Mouse (Mus musculus): ENCODE measurements around the gene Sec22a. TPM values are rescaled to one million over a fixed set of nuclear protein-coding genes. Genes with fewer than 3 reads are reported as not detected.
A peak's percentile ranks its signal among the peaks of the same experiment; 100 is the strongest.

The Sec22a gene
- polyA plus RNA-seq, 1 experiment from 2014 or later, result 40.9 TPM

DNA sequence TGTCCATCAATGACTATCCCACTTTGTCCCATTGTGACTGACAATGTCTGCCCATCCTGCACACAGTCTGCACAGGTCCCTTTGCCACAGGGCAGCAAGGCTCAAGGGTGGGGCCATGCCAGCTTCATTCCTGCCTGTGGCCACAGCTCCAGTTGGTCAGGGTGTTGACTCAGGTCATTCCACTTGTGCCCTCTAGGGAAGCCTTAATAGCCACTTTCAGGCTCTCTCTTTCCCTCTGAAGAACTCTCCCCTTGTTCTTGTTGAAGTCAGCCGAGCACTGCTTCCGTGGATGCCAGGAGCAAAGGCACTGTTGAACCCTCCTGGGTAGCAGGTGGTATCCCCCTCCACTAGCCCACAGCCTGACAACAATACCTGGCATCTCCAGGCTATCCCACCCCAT is 81.3 kb downstream of the Sec22a start:
- 82% methylated on average over 2 of the region's 2 CpGs for WGBS
- H3K4me3 ChIP-seq (replicated peaks), result no peak overlapping the region
- no peak overlapping the region for H3K4me2 ChIP-seq
- no peaks in the 10 kb centered on the region for H3K9me3 ChIP-seq
- H3K9ac ChIP-seq, result no peak overlapping the region
- H3K27ac ChIP-seq, result no peak overlapping the region
- H3K27me3 ChIP-seq, result no peaks in the 10 kb centered on the region
- ATAC-seq (ENCODE audit: low FRiP score), result no peak
- H3K4me1 ChIP-seq, result 0 out of 2 replicates have a peak, but pooled peaks cover 4% of the 10 kb centered on the region
- no peaks in the 10 kb centered on the region; the same call in 1 of the 2 replicates for H3K36me3 ChIP-seq (replicated peaks)

DNA sequence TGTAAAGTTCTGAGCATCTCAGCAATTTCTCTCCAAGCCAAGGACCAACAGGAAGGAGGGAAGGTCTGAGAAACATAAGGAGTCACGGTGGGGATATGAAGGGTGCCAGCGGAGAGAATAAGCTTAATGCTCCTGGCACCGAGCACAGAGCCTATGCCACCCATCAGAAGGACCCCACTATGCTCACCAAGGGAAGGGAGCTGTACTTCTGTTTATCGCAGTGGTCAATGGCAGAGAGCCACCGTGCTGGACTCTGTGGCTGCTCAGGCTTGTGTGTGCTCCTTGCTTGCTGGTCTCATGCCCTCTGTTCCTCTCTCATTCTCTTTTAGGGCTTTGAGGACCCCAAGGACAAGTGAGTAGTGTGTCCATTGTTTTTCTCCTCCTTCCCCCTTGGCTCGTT is 85.6 kb downstream of the Sec22a start:
- 86% methylated on average over 6 of the region's 6 CpGs for WGBS

DNA sequence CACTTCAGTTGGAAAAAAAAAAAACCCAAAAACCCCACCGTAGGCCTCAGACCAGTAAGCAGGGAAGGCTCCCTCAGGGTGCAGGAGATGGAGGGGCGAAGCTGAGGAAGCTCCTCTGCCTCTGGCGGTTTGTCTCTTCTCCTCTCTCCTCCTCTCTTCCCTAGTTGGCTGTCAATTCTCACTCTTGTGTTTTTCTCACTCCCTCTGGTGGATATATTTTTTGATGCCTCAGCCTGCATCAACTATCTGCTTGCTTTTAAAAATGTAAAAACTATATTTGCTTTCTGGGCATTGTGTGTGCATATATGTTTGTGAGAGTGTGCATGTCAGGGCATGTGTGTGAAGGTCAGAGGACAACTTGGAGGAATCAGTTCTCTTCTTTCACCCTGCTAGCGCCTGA is 91.3 kb downstream of the Sec22a start:
- no peaks in the 10 kb centered on the region for H3K9me3 ChIP-seq
- no peak overlapping the region for H3K4me3 ChIP-seq (replicated peaks)
- no peak overlapping the region for H3K9ac ChIP-seq
- no peak overlapping the region for H3K27ac ChIP-seq
- ATAC-seq (ENCODE audit: low FRiP score), result no peak
- no peaks in the 10 kb centered on the region for H3K36me3 ChIP-seq (replicated peaks)
- no peak overlapping the region for H3K4me2 ChIP-seq
- peaks cover 9% of the 10 kb centered on the region; the same call in 1 of the 2 replicates for H3K4me1 ChIP-seq
- H3K27me3 ChIP-seq, result peaks cover 5% of the 10 kb centered on the region
- 35% methylated on average over 4 of the region's 4 CpGs for WGBS

More for the DNA sequence above, 85.6 kb downstream of the Sec22a start:
- H3K4me1 ChIP-seq, result 0 out of 2 replicates have a peak, but pooled peaks cover 4% of the 10 kb centered on the region
- ATAC-seq (ENCODE audit: low FRiP score), result no peak
- no peak overlapping the region for H3K4me2 ChIP-seq
- no peak overlapping the region for H3K4me3 ChIP-seq (replicated peaks)
- no peaks in the 10 kb centered on the region for H3K9me3 ChIP-seq
- no peaks in the 10 kb centered on the region for H3K36me3 ChIP-seq (replicated peaks)
- H3K27me3 ChIP-seq, result no peaks in the 10 kb centered on the region; the same call in 1 of the 2 replicates
- no peak overlapping the region for H3K9ac ChIP-seq
- H3K27ac ChIP-seq, result no peak overlapping the region

DNA sequence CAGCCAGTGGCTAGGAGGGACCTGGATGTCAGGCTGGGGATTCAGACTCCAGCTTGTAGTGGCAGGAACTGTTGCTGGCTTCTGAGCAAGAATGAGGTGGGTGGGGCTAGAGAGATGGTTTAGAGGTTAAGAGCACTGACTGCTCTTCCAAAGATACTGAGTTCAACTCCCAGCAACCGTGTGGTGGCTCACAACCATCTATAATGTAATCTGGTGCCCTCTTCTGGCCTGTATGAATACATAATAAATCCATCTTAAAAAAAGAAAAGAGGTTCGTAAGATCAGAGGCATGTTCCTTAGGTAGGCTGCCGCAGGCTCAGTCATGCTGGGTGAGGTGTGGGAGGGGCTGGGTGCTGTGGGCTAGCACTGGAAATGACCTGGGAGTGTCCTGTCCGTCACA is 92.1 kb downstream of the Sec22a start:
- H3K27ac ChIP-seq, result no peak overlapping the region

DNA sequence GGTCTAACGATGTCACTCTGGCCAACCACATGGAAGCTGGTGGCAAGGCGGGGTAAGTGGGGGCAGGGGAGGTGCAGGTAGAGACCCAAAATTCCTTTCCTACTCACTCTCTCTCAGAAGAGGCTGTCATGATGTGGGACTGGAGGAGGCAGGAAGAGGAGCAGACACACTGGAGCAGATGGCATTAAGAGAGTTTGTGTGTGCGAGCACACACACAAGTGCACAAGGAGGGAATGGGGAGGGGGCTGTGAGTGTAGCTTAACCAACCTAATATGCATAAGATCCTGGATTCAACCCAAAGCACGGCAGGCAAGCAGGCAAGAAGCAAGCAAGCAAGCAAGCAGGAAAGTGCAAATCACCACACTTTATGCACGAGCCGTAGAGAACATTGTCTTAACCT is 92.8 kb downstream of the Sec22a start:
- no peak overlapping the region for H3K4me3 ChIP-seq (replicated peaks)
- H3K27me3 ChIP-seq, result peaks cover 5% of the 10 kb centered on the region; the same call in 1 of the 2 replicates
- H3K4me2 ChIP-seq, result no peak overlapping the region
- ATAC-seq (ENCODE audit: low FRiP score), result no peak
- no peaks in the 10 kb centered on the region for H3K9me3 ChIP-seq
- H3K27ac ChIP-seq, result no peak overlapping the region
- H3K9ac ChIP-seq, result no peak overlapping the region
- H3K36me3 ChIP-seq (replicated peaks), result no peaks in the 10 kb centered on the region
- WGBS, result 74% methylated on average over 6 of the region's 6 CpGs
- H3K4me1 ChIP-seq, result peaks cover 9% of the 10 kb centered on the region; the same call in 1 of the 2 replicates

More for the DNA sequence above, 92.1 kb downstream of the Sec22a start:
- Histone ChIP-seq H3K9me3 (no peaks in the 10 kb centered on the region), H3K27me3 (peaks cover 5% of the 10 kb centered on the region; the same call in 1 of the 2 replicates), H3K4me3 (replicated peaks) (no peak overlapping the region), H3K9ac (no peak overlapping the region), H3K4me2 (no peak overlapping the region), H3K36me3 (replicated peaks) (no peaks in the 10 kb centered on the region), H3K4me1 (peaks cover 9% of the 10 kb centered on the region; the same call in 1 of the 2 replicates)
- peak; percentile 51; the same call in 1 of the 2 replicates for ATAC-seq (ENCODE audit: low FRiP score)
- WGBS, result 36% methylated on average over 4 of the region's 4 CpGs

DNA sequence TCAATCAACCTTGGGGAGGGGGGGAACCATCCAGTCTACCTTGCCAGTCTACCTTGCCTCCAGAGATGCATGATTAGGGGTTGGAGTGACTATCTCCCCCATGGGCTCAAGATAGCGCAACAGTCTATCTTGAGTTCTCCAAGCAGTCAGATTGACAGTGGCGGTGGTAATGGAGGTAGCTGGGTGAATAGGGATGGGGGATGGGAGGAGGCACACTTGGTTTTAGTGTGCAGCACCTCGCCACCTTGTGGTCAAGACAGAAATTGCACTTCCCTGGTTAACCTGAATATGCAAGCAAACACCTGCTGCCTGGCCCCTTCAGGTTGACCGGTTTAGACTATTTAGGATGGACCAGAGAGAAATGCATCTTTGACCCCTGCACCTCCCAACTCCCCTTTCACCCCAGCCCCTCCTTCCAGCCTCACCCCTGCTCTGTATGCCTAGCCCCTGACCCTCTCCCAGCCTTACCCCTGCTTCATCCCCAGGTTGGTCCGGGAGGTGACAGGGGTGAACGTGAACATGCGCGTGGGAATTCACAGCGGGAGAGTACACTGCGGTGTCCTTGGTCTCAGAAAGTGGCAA is 93.3 kb downstream of the Sec22a start:
- H3K4me1 ChIP-seq, result peaks cover 9% of the 10 kb centered on the region; the same call in 1 of the 2 replicates
- WGBS, result 41% methylated on average over 10 of the region's 10 CpGs
- no peaks in the 10 kb centered on the region for H3K36me3 ChIP-seq (replicated peaks)
- no peak overlapping the region for H3K27ac ChIP-seq
- peaks cover 5% of the 10 kb centered on the region; the same call in 1 of the 2 replicates for H3K27me3 ChIP-seq
- ATAC-seq (ENCODE audit: low FRiP score), result peak; percentile 77
- H3K9ac ChIP-seq, result no peak overlapping the region
- no peaks in the 10 kb centered on the region for H3K9me3 ChIP-seq
- no peak overlapping the region for H3K4me3 ChIP-seq (replicated peaks)
- H3K4me2 ChIP-seq, result no peak overlapping the region

Other genes starting within 250 kb of the Sec22a start
- gene Adcy5, start 209.0 kb downstream of the Sec22a start, polyA plus RNA-seq (2016; fragmentation: Nextera tagmentation; extraction: Ambion mirVana), result 2.5 and 2.8 TPM in 2 replicates
- 15.8 and 17.0 TPM in 2 replicates for gene Pdia5, start 127.0 kb upstream of the Sec22a start, polyA plus RNA-seq (2016; fragmentation: Nextera tagmentation; extraction: Ambion mirVana)
- 55.7 and 59.5 TPM in 2 replicates for gene Sema5b, start 177.2 kb upstream of the Sec22a start, polyA plus RNA-seq (2016; fragmentation: Nextera tagmentation; extraction: Ambion mirVana)